Mouse (Mus musculus) bone marrow macrophage, adult 2 months (primary cell): Measurements from ENCODE around the gene Osbpl11.

Experiments used
- CTCF ChIP-seq: IDR thresholded peaks from 2 replicates; pipeline ENCODE4 v1.5.1; 2012; ENCODE audit warnings: low read depth, mild to moderate bottlenecking, low read length, moderate library complexity
- POLR2A ChIP-seq: IDR thresholded peaks from 2 replicates; pipeline ENCODE4 v1.6.1; 2012; ENCODE audit warnings: mild to moderate bottlenecking, low read depth, low read length, borderline replicate concordance

GRCm38 (mm10) chr16:33163330-33164090, 21.4 kb upstream of the Osbpl11 start:
- TF ChIP-seq CTCF (no peak), POLR2A (no peak)
